Mouse (Mus musculus) kidney, postnatal 0 days (tissue): ENCODE results near the gene Cyp3a57. TPM values are rescaled to one million over a fixed set of nuclear protein-coding genes. Genes with fewer than 3 reads are reported as not detected.
"Not testable (repeated sequence)": the region's sequence is repeated elsewhere in the genome, so short reads cannot be mapped to it uniquely, and the experiment has no call there.

Source experiments
- ATAC-seq: fragments of 200-750 bp; cut with Nextera tagmentation; replicated peaks from 2 replicates; pipeline ENCODE4 v1.8.0; 2017; ENCODE audit warnings: low read depth, moderate number of reproducible peaks, moderate TSS enrichment, moderate library complexity; ENCODE audit not compliant: low FRiP score
- DNase-seq: peaks from one replicate; pipeline ENCODE4 v3.0.0-alpha.2; 2016; ENCODE audit warnings: low spot score
- H3K27ac ChIP-seq: fragments of 300-500 bp; sonication (generic); 2 replicates; pipeline ENCODE4 v1.5.1; 2014; ENCODE audit warnings: mild to moderate bottlenecking
- H3K27me3 ChIP-seq: fragments of 300-500 bp; sonication (generic); 2 replicates; pipeline ENCODE4 v1.6.1; 2014; ENCODE audit warnings: low read length, mixed read lengths; ENCODE audit not compliant: insufficient read depth
- H3K36me3 ChIP-seq: fragments of 300-500 bp; sonication (generic); 2 replicates; pipeline ENCODE4 v1.6.1; 2014; ENCODE audit warnings: low read length, mixed read lengths; ENCODE audit not compliant: insufficient read depth
- H3K4me1 ChIP-seq: fragments of 300-500 bp; sonication (generic); replicated peaks from 2 replicates; pipeline ENCODE4 v1.6.1; 2014; ENCODE audit warnings: antibody characterized with exemption, low read length, mixed read lengths; ENCODE audit not compliant: insufficient read depth
- H3K4me2 ChIP-seq: fragments of 300-500 bp; sonication (generic); 2 replicates; pipeline ENCODE4 v1.6.1; 2014; ENCODE audit warnings: mild to moderate bottlenecking, low read length, moderate library complexity, mixed read lengths
- H3K4me3 ChIP-seq: fragments of 300-500 bp; sonication (generic); replicated peaks from 2 replicates; pipeline ENCODE4 v1.5.1; 2014; ENCODE audit warnings: low read depth, low read length
- H3K9ac ChIP-seq: fragments of 300-500 bp; sonication (generic); 2 replicates; pipeline ENCODE4 v1.6.1; 2014; ENCODE audit warnings: low read depth, low read length
- H3K9me3 ChIP-seq: fragments of 300-500 bp; sonication (generic); replicated peaks from 2 replicates; pipeline ENCODE4 v1.6.1; 2016; ENCODE audit warnings: low read length, inconsistent platforms, mixed read lengths
- CTCF ChIP-seq: IDR thresholded peaks from 2 replicates; pipeline ENCODE4 v1.5.1; 2016; ENCODE audit warnings: antibody characterized with exemption, low read depth, mild to moderate bottlenecking, moderate library complexity
- WGBS: fragments of 180-500 bp; shearing (Covaris S2); extraction: QIAGEN DNeasy Blood & Tissue Kit; methylation state at CpG from one replicate; pipeline ENCODE4 v1.1.7; 2014; 5-methylcytosine and 5-hydroxymethylcytosine counted together
- polyA plus RNA-seq: library from polyadenylated mRNA; unstranded; fragments of >200 nt; fragmentation: Nextera tagmentation; extraction: Ambion mirVana; gene quantifications from 2 replicates; pipeline ENCODE4 v1.2.1, GENCODE M21; 2015

The Cyp3a57 gene
- polyA plus RNA-seq: 0.09 and 0.16 TPM in 2 replicates

DNA sequence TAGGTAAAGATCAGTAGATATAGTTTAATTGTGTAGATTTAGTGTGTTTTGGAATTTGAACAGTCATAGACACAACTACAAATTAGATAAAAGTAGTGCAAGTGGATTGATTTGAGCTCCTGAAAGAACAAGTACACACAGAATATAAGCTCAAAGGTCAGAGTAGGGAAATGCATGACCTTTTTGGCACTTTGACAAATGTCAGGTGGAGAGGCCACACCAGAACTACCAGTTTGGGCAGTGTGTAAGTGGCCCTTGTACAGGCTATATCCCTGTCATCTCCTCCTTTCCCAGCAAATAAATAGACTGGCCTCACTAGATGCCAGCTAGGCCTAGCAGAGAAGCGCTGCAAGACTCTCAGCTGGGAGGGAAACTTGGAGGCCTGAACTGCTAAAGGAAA, at the start of gene Cyp3a57:
Cyp3a57 (plus strand) TSS at position 339 of the 400 bp plus-strand sequence.
- Histone ChIP-seq H3K27me3 (no peaks in the 10 kb centered on the region), H3K27ac (no peak within 1 kb of the TSS), H3K4me2 (no peak within 1 kb of the TSS), H3K9ac (no peak within 1 kb of the TSS), H3K36me3 (no peaks in the 10 kb centered on the region), H3K4me3 (no peak within 1 kb of the TSS), H3K9me3 (no peaks in the 10 kb centered on the region), H3K4me1 (no peaks in the 10 kb centered on the region)
- ATAC-seq: no peak
- no peak for TF ChIP-seq CTCF
- no peak for DNase-seq
- WGBS: 85% methylated on average over 1 of the region's 1 CpGs

DNA sequence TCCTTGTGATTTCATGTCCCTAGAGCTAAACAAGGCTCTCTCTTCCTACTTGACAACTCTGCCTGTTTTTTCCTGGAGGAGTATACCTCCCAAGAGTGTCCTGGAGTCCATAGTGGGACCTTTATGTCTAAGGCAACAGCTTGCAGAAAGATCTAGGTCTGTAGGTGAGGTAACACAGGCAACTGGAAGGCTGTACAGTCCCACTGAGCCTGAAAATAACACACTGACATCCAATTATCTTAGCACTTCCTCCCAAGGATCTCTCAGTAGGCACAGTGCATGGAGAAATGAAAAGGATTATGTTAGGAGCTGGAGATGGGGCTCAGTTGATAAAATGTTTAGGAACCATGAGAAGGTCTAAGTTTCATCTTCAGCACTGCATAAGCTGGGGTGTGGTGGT, 44.6 kb upstream of the Cyp3a57 start:
- Histone ChIP-seq H3K4me2 (no peak overlapping the region), H3K27ac (no peak overlapping the region), H3K4me1 (no peaks in the 10 kb centered on the region), H3K4me3 (no peak overlapping the region), H3K9me3 (no peaks in the 10 kb centered on the region), H3K27me3 (no peaks in the 10 kb centered on the region), H3K9ac (no peak overlapping the region), H3K36me3 (no peaks in the 10 kb centered on the region)
- TF ChIP-seq CTCF: no peak
- no peak for DNase-seq
- no peak for ATAC-seq

- H3K9me3 ChIP-seq, H3K4me2 ChIP-seq, ATAC-seq, H3K9ac ChIP-seq, H3K4me3 ChIP-seq, H3K27me3 ChIP-seq, DNase-seq, H3K4me1 ChIP-seq, H3K27ac ChIP-seq, H3K36me3 ChIP-seq: not testable (repeated sequence)
- 71% methylated on average over 4 of the region's 4 CpGs for WGBS
Measured at GRCm38 (mm10) chr5:145301796-145302195, 43.3 kb upstream of the Cyp3a57 start.

DNA sequence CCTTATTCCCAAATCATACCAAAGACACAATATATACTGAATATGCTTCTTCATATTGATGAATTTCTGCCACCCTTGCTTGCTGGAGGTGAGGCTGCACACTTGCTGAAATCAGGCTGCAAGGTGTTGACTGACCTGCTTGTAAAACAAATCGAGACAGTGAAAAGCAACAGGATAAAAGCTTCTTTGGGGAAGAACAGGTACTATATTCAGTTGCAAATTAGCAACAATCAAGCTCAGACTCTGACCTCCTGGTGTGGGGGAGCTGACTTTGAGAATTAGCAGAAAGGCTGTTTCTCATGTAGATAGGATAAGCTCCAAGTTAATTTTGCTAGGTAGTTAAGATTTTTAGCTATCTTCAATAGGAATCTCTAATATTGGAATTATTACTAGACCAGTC, 42.7 kb upstream of the Cyp3a57 start:
- H3K9me3 ChIP-seq: no peaks in the 10 kb centered on the region
- DNase-seq: no peak
- no peaks in the 10 kb centered on the region for H3K27me3 ChIP-seq
- no peaks in the 10 kb centered on the region for H3K36me3 ChIP-seq
- H3K4me3 ChIP-seq: no peak overlapping the region
- H3K4me2 ChIP-seq: no peak overlapping the region
- H3K4me1 ChIP-seq: no peaks in the 10 kb centered on the region
- H3K27ac ChIP-seq: no peak overlapping the region
- H3K9ac ChIP-seq: no peak overlapping the region
- no peak for ATAC-seq
- WGBS: 65% methylated on average over 1 of the region's 1 CpGs
- no peak for TF ChIP-seq CTCF

DNA sequence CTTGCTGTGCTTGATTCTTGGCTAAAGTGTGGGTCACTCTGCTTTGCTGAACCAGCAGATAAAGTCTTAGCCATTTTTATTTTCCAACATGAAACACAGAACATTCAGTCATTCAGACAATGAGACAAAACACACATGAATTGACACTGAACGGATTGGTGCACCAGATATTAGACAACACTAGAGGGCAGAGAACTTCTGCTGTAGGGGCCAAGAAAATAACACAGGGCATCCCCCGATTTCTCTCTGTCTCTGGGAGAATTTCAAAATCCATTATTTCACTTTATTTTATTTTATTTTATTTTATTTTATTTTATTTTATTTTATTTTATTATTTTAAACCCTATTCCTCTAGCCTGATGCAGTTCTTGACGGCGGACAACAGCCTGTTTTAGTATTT, 38.1 kb upstream of the Cyp3a57 start:
- H3K36me3 ChIP-seq, H3K4me1 ChIP-seq, H3K4me3 ChIP-seq, H3K27me3 ChIP-seq, DNase-seq, H3K27ac ChIP-seq, H3K4me2 ChIP-seq, H3K9ac ChIP-seq, H3K9me3 ChIP-seq, ATAC-seq: not testable (repeated sequence)
- WGBS: 91% methylated on average over 4 of the region's 4 CpGs

GRCm38 (mm10) chr5:145307811-145308210, 37.3 kb upstream of the Cyp3a57 start:
- not testable (repeated sequence) for H3K4me2 ChIP-seq, H3K27me3 ChIP-seq, H3K36me3 ChIP-seq, H3K27ac ChIP-seq, DNase-seq, ATAC-seq, H3K9ac ChIP-seq, H3K9me3 ChIP-seq, H3K4me3 ChIP-seq, H3K4me1 ChIP-seq
- WGBS: 88% methylated on average over 3 of the region's 3 CpGs

DNA sequence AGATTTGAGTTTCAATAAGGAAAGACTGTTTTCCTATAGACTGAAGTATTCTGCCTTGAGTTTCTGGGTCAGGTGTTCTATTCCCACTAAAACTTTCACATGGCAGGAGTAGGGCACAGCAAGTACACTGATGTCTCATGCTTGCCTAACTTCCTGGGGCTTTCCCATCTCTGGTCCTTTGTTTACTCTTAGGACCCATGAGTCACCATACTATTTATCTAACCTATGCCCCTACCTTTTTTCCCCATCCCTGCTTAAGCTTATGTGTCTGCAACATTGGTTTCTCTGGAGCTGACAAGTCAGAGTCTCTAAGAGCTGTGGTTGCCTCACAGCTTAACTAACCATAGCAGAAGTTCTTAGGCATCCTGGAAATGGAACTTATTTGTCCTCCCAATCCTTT, 31.2 kb upstream of the Cyp3a57 start:
- DNase-seq (no peak), ATAC-seq (no peak)
- Histone ChIP-seq H3K27me3 (no peaks in the 10 kb centered on the region), H3K9ac (no peak overlapping the region), H3K4me3 (no peak overlapping the region), H3K4me2 (no peak overlapping the region), H3K9me3 (no peaks in the 10 kb centered on the region), H3K4me1 (no peaks in the 10 kb centered on the region), H3K36me3 (no peaks in the 10 kb centered on the region), H3K27ac (no peak overlapping the region)
- TF ChIP-seq CTCF: no peak
